Mouse (Mus musculus) thymus, adult 2 months (tissue): ENCODE measurements around the gene Trappc6a. TPM values are rescaled to one million over a fixed set of nuclear protein-coding genes. Genes with fewer than 3 reads are reported as not detected.

Experiments used
- DNase-seq: peaks from one replicate; pipeline ENCODE4 v3.0.0; 2021
- H3K27ac ChIP-seq: fragments of 200-500 bp; 2 replicates; pipeline ENCODE4 v1.5.1; 2012; ENCODE audit warnings: low read length, control low read depth; ENCODE audit not compliant: control insufficient read depth, insufficient read depth
- H3K27me3 ChIP-seq: fragments of 200-500 bp; 2 replicates; pipeline ENCODE4 v1.6.1; 2012; ENCODE audit warnings: mild to moderate bottlenecking, low read length, moderate library complexity, mixed read lengths; ENCODE audit not compliant: control insufficient read depth, insufficient read depth
- H3K36me3 ChIP-seq: fragments of 200-500 bp; 2 replicates; pipeline ENCODE4 v1.6.1; 2012; ENCODE audit warnings: mild to moderate bottlenecking, low read length, moderate library complexity; ENCODE audit not compliant: control insufficient read depth, insufficient read depth
- H3K4me1 ChIP-seq: fragments of 200-500 bp; replicated peaks from 2 replicates; pipeline ENCODE4 v1.6.1; 2012; ENCODE audit warnings: low read length; ENCODE audit not compliant: control insufficient read depth, insufficient read depth
- H3K4me3 ChIP-seq: fragments of 200-500 bp; 2 replicates; pipeline ENCODE4 v1.5.1; 2012; ENCODE audit warnings: mild to moderate bottlenecking, low read length, control low read depth, moderate library complexity; ENCODE audit not compliant: control insufficient read depth, insufficient read depth
- CTCF ChIP-seq: fragments of 200-500 bp; IDR thresholded peaks from 2 replicates; pipeline ENCODE4 v1.5.1; 2012; ENCODE audit warnings: mild to moderate bottlenecking, control low read depth, low read length, moderate library complexity, borderline replicate concordance; ENCODE audit not compliant: control insufficient read depth, poor library complexity, insufficient read depth; ENCODE audit errors: extremely low read depth
- POLR2A ChIP-seq: fragments of 200-500 bp; IDR thresholded peaks from 2 replicates; pipeline ENCODE4 v1.6.1; 2012; ENCODE audit warnings: mild to moderate bottlenecking, low read length, control low read depth, moderate library complexity; ENCODE audit not compliant: control insufficient read depth, poor library complexity, insufficient read depth; ENCODE audit errors: extremely low read depth
- WGBS: fragments of 180-500 bp; shearing (Covaris S2); methylation state at CpG from one replicate; pipeline ENCODE4 v1.1.7; 2018; 5-methylcytosine and 5-hydroxymethylcytosine counted together
- polyA plus RNA-seq: library from polyadenylated mRNA; depleted of rRNA; stranded (reverse); fragments of >200 nt; gene quantifications from 2 replicates; pipeline ENCODE4 v1.2.3, GENCODE M21; 2012

Gene Trappc6a
- polyA plus RNA-seq, 1 experiment, result 86.7 TPM

DNA sequence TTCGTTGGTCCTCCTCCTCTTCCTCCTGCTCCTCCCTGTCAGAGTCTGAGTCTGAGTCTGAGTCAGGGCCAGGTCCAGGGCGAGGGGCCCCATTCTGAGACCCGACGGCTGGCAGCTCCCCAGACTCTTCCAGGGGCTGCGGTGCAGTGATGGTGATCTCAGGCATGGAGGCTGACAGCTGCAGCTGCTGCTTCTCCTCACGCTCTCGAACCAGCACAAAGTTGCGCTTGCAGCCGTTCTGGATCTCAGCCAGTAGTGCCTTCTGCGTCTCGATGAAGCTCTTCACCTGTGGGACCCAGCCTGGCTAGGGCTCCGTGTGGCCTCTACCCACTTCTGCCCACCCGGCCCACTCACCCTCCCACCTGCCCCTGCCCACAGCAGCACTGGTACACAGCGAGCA lies 24.0 kb downstream of the Trappc6a start:
- 98% methylated on average over 14 of the region's 14 CpGs for WGBS
- H3K36me3 ChIP-seq, result peaks cover 23% of the 10 kb centered on the region
- DNase-seq, result no peak
- H3K4me3 ChIP-seq, result no peak overlapping the region
- no peaks in the 10 kb centered on the region for H3K4me1 ChIP-seq
- TF ChIP-seq CTCF (no peak), POLR2A (no peak)
- no peak overlapping the region for H3K27ac ChIP-seq
- H3K27me3 ChIP-seq, result no peaks in the 10 kb centered on the region

- DNase-seq, result no peak
- Histone ChIP-seq H3K36me3 (peaks cover 23% of the 10 kb centered on the region), H3K27me3 (no peaks in the 10 kb centered on the region), H3K27ac (no peak overlapping the region), H3K4me3 (no peak overlapping the region), H3K4me1 (peaks cover 3% of the 10 kb centered on the region)
- TF ChIP-seq POLR2A, result no peak
- no peak for TF ChIP-seq CTCF
- WGBS, result 97% methylated on average over 10 of the region's 10 CpGs
These were observed 26.5 kb downstream of the Trappc6a start for GRCm38 (mm10) chr7:19534676-19535075.

DNA sequence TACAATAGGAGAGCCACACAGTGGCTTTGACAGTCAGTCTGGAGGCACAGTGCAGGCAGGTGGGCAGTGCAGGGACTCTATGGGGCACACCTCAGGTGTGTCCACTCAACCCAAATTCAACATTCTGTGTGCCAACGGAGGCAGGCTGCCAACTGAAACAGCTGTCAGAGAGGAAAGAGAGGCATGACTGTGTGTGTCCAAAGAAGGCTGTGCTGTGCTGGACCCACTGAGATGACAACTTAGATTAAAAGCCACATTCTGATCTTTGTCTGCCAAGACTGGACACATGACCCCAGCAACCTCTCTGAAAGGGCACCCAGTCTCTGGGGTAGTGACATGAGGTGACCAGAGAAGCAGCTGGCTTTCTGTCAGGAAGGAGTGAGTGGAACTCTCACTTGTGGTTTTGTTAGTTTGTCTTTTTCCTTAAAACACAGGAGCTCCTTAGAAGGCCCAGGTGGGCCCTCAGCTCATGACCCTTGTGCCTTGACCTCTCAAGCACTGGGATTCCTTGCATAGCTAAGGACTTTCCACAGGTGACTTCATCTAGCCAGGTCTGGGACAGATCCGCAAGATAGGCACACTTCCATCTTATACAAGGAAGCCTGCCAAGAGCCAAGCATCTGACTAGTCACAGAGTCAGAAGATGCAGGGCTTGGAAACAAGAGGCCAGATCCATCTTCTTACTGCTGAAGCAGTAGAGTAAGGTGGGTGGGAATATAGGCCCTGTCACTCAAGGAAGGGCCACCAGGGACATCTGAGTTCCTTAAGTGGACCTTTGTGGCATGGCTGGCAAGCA lies 32.8 kb downstream of the Trappc6a start:
- Histone ChIP-seq H3K27me3 (no peaks in the 10 kb centered on the region), H3K36me3 (no peaks in the 10 kb centered on the region), H3K4me3 (no peak overlapping the region), H3K4me1 (peaks cover 26% of the 10 kb centered on the region), H3K27ac (no peak overlapping the region)
- TF ChIP-seq CTCF, result no peak
- TF ChIP-seq POLR2A, result no peak
- no peak for DNase-seq
- WGBS, result 92% methylated on average over 2 of the region's 2 CpGs

- no peak overlapping the region for H3K27ac ChIP-seq
- DNase-seq, result no peak
- 91% methylated on average over 7 of the region's 7 CpGs for WGBS
- H3K4me3 ChIP-seq, result no peak overlapping the region
- TF ChIP-seq CTCF (no peak), POLR2A (no peak)
- H3K4me1 ChIP-seq, result peaks cover 31% of the 10 kb centered on the region
- no peaks in the 10 kb centered on the region for H3K36me3 ChIP-seq
- H3K27me3 ChIP-seq, result no peaks in the 10 kb centered on the region
These were observed 33.5 kb downstream of the Trappc6a start for GRCm38 (mm10) chr7:19541681-19542154.

GRCm38 (mm10) chr7:19542155-19542691 lies 34.0 kb downstream of the Trappc6a start:
- H3K4me3 ChIP-seq, result no peak overlapping the region
- no peak for DNase-seq
- TF ChIP-seq POLR2A (no peak), CTCF (no peak)
- H3K27ac ChIP-seq, result no peak overlapping the region
- no peaks in the 10 kb centered on the region for H3K27me3 ChIP-seq
- no peaks in the 10 kb centered on the region for H3K36me3 ChIP-seq
- peaks cover 35% of the 10 kb centered on the region for H3K4me1 ChIP-seq
- WGBS, result 72% methylated on average over 8 of the region's 8 CpGs

DNA sequence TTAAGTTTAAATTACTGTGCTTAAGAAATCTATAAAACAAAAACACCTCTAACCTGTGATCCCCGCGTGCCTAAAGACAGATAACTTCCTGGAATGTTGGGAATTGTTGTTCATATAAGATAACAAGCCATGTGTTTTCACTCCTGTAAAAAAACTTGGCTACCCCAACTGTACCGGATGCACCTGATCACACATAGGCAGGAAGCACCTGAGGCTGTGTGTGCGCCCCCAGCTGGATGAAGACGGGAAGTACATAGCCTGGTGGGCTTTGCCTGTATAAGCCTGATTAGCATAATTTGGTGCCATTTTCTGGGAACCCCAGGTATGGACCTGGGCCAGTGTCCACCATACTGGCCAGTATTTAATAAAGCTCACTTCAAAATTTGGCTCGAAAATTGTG lies 35.4 kb downstream of the Trappc6a start:
- Histone ChIP-seq H3K27me3 (no peaks in the 10 kb centered on the region), H3K4me3 (no peak overlapping the region), H3K27ac (no peak overlapping the region), H3K36me3 (no peaks in the 10 kb centered on the region), H3K4me1 (peaks cover 43% of the 10 kb centered on the region)
- peak; percentile 68 for DNase-seq
- WGBS, result 24% methylated on average over 6 of the region's 6 CpGs
- TF ChIP-seq CTCF, result peak; percentile 74; the same call in 1 of the 2 replicates
- no peak for TF ChIP-seq POLR2A

DNA sequence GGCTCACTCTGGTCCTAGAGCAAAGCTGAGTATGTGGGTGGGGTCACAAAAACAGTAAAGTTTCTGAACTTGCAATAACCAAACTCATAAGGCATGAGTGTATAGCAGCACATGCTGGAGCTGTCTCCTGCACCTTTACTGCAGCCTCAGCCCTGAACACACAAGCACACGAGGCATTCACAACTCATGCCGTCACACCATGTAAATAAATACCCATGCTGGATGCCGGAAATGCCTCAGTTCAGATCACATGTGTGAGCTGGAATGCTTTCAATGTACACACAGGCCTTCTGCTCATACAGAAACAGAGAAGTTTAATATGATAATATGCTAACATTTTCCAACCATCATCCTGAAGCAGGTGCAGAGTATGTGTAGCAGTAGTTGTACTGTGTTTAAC lies 37.8 kb downstream of the Trappc6a start:
- DNase-seq, result no peak
- Histone ChIP-seq H3K36me3 (no peaks in the 10 kb centered on the region), H3K4me3 (no peak overlapping the region), H3K4me1 (peaks cover 50% of the 10 kb centered on the region), H3K27ac (peak overlapping the region; percentile 56; the same call in 1 of the 2 replicates), H3K27me3 (no peaks in the 10 kb centered on the region)
- 73% methylated on average over 3 of the region's 3 CpGs for WGBS
- TF ChIP-seq POLR2A (no peak), CTCF (no peak)
